Mouse (Mus musculus): ENCODE results near the gene Hoxd1.

DNA sequence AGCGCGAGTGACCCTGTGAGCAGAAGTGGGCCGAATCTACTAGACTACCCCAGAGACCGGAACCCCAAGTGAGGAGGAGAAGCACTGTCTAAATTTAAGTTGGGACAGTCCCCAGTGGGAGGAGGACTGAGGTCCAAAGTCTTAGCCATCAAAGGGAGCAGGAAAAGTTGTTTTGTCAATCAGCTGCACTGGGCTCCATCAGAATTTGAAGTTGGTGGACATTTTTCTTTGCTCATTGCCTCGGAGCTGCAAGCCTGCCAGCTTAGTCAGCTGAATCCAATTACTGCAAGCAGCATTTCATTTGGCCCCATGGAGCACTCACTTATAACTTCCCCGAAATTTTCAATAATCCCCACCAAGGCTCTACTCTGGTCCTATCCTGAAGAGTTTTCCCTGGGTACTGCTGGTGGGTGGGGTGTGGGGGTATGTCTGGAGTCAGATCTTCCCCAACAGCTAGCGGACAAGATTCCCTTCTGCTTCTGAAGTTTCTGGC is 25.2 kb upstream of the Hoxd1 start:
- TF ChIP-seq CTCF (IDR thresholded peaks at IDR 0.05; ENCODE audit: low read depth, low read length) (no peak), GATA1 (IDR thresholded peaks at IDR 0.05; ENCODE audit: borderline replicate concordance, low read length) (no peak), GATA2 (IDR thresholded peaks at IDR 0.05; ENCODE audit: borderline replicate concordance, low read depth, low read length) (no peak), TAL1 (conservative IDR thresholded peaks at IDR 0.05; ENCODE audit: low read depth, low read length) (no peak), POLR2AphosphoS5 (IDR thresholded peaks at IDR 0.05; ENCODE audit: insufficient replicate concordance, low read depth, low read length) (no peak)
